In the genomic region with DNA sequence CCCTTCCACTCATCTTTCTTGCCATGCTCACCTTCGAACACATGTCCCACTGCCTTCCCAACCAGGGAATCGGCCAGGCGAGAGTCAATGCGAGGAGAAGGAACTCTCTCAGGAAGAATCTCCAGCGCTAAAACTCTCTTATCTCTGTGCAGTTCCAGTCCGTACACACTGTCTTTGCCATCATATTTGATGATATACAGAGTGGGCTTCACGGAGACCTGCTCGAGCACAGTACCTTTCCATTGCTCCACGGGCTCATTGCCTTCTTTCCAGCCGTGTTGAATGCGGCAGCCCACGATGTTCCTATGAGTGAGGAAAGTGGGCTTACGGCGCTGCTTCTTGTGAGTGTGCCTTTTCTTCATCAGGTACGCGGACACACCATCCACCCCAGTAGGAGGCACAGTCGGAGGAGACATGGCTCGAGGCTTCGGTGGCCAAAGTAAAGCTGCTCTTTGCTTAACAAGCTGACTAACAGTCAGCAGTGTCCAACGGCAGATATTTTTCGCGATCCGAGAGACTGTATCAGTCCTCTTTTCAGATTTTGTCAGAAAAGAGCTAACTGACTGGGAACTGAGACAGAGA, we compare ENCODE assay signal across 8 mouse cellular contexts. TPM values are rescaled to one million over a fixed set of nuclear protein-coding genes. Genes with fewer than 3 reads are reported as not detected.
DNase-seq lines count a peak whose midpoint lies in the region; ATAC-seq and TF ChIP-seq lines count a peak whose summit lies in the region.

No protein-coding gene starts in this region.

- peak; percentile 5 to 16 for DNase-seq in layer of hippocampus, postnatal 10 days (ENCODE audit: low spot score in 2 of 2)
- DNase-seq in layer of hippocampus, adult 18-20 months (ENCODE audit: low spot score in 2 of 2), result no peak
- DNase-seq in G1E (ENCODE audit: low spot score), result no peak
- peak; percentile 10 for DNase-seq in embryonic facial prominence, embryonic 14.5 days (ENCODE audit: low spot score)
- peak; percentile 17 for DNase-seq in hindbrain, postnatal 0 days (ENCODE audit: low spot score)
- peak; percentile 9 for DNase-seq in lung, postnatal 0 days (ENCODE audit: low spot score)
- DNase-seq in testis, postnatal 10 days (ENCODE audit: low spot score), result peak; percentile 42
- no peak for DNase-seq in adrenal gland, postnatal 14 days

- H3K27ac ChIP-seq in embryonic facial prominence, embryonic 14.5 days (replicated peaks; ENCODE audit: low read depth, low read length), result peak overlapping the region; percentile 96
- peak overlapping the region; percentile 86 for H3K27ac ChIP-seq in hindbrain, postnatal 0 days
- H3K27ac ChIP-seq in lung, postnatal 0 days (ENCODE audit: low read length), result peak overlapping the region; percentile 77

- H3K9me3 ChIP-seq in G1E (replicated peaks), result no peaks in the 10 kb centered on the region
- H3K9me3 ChIP-seq in embryonic facial prominence, embryonic 14.5 days (ENCODE audit: control insufficient read depth, low read length), result no peaks in the 10 kb centered on the region
- no peaks in the 10 kb centered on the region for H3K9me3 ChIP-seq in hindbrain, postnatal 0 days (ENCODE audit: low read length)
- H3K9me3 ChIP-seq in lung, postnatal 0 days (ENCODE audit: low read length), result no peaks in the 10 kb centered on the region

- 27% methylated on average over 23 of the region's 23 CpGs for WGBS in embryonic facial prominence, embryonic 14.5 days
- WGBS in hindbrain, postnatal 0 days, result 37% methylated on average over 23 of the region's 23 CpGs
- WGBS in lung, postnatal 0 days, result 19% methylated on average over 23 of the region's 23 CpGs

- H3K27me3 ChIP-seq in G1E (ENCODE audit: insufficient read depth, low read length), result peaks cover 7% of the 10 kb centered on the region; the same call in 1 of the 2 replicates
- no peaks in the 10 kb centered on the region; the same call in 1 of the 2 replicates for H3K27me3 ChIP-seq in embryonic facial prominence, embryonic 14.5 days (replicated peaks; ENCODE audit: control insufficient read depth, insufficient read depth, low read length)
- H3K27me3 ChIP-seq in hindbrain, postnatal 0 days (ENCODE audit: insufficient read depth, low read length), result no peaks in the 10 kb centered on the region
- no peaks in the 10 kb centered on the region for H3K27me3 ChIP-seq in lung, postnatal 0 days (replicated peaks; ENCODE audit: insufficient read depth, low read length)

- peak overlapping the region; percentile 66 for H3K9ac ChIP-seq in embryonic facial prominence, embryonic 14.5 days (ENCODE audit: low read depth, low read length)
- peak overlapping the region; percentile 56 for H3K9ac ChIP-seq in hindbrain, postnatal 0 days (replicated peaks; ENCODE audit: low read length)
- H3K9ac ChIP-seq in lung, postnatal 0 days (replicated peaks; ENCODE audit: low read depth), result peak overlapping the region; percentile 24; the same call in 1 of the 2 replicates

- TF ChIP-seq CTCF in G1E (IDR thresholded peaks at IDR 0.05; ENCODE audit: low read depth, low read length), result no peak
- TF ChIP-seq CTCF in hindbrain, postnatal 0 days (IDR thresholded peaks at IDR 0.05; ENCODE audit: low read depth), result no peak; the same call in 1 of the 2 replicates
- no peak for TF ChIP-seq CTCF in lung, postnatal 0 days (IDR thresholded peaks at IDR 0.05)

- no peak for ATAC-seq in G1E (ENCODE audit: extremely low read depth, insufficient number of reproducible peaks, low FRiP score, poor library complexity, severe bottlenecking)
- ATAC-seq in embryonic facial prominence, embryonic 14.5 days (ENCODE audit: low read depth), result peak; percentile 38; the same call in 1 of the 2 replicates
- ATAC-seq in hindbrain, postnatal 0 days, result peak; percentile 32
- peak; percentile 31 for ATAC-seq in lung, postnatal 0 days

- no peak for TF ChIP-seq EP300 in lung, postnatal 0 days (IDR thresholded peaks at IDR 0.05)

- H3K4me3 ChIP-seq in G1E (ENCODE audit: low read depth, low read length), result peak overlapping the region; percentile 73
- peak overlapping the region; percentile 54 for H3K4me3 ChIP-seq in embryonic facial prominence, embryonic 14.5 days (ENCODE audit: low read depth, low read length)
- peak overlapping the region; percentile 53 for H3K4me3 ChIP-seq in hindbrain, postnatal 0 days (ENCODE audit: low read length)
- peak overlapping the region; percentile 46 for H3K4me3 ChIP-seq in lung, postnatal 0 days (ENCODE audit: low read depth, low read length)

- peaks cover 14% of the 10 kb centered on the region for H3K4me1 ChIP-seq in G1E (ENCODE audit: insufficient read depth, low read depth, low read length)
- no peaks in the 10 kb centered on the region for H3K4me1 ChIP-seq in embryonic facial prominence, embryonic 14.5 days (ENCODE audit: control insufficient read depth, insufficient read depth, low read length)
- no peaks in the 10 kb centered on the region for H3K4me1 ChIP-seq in hindbrain, postnatal 0 days (ENCODE audit: insufficient read depth, low read length)
- no peaks in the 10 kb centered on the region for H3K4me1 ChIP-seq in lung, postnatal 0 days (ENCODE audit: insufficient read depth, low read depth, low read length)

- H3K4me2 ChIP-seq in embryonic facial prominence, embryonic 14.5 days (ENCODE audit: low read depth, low read length), result peak overlapping the region; percentile 60
- H3K4me2 ChIP-seq in hindbrain, postnatal 0 days (ENCODE audit: low read depth, low read length), result peak overlapping the region; percentile 64
- H3K4me2 ChIP-seq in lung, postnatal 0 days (replicated peaks; ENCODE audit: low read depth, low read length), result peak overlapping the region; percentile 63

- H3K36me3 ChIP-seq in G1E (replicated peaks), result no peaks in the 10 kb centered on the region
- H3K36me3 ChIP-seq in embryonic facial prominence, embryonic 14.5 days (ENCODE audit: control insufficient read depth, insufficient read depth, low read length), result no peaks in the 10 kb centered on the region
- H3K36me3 ChIP-seq in hindbrain, postnatal 0 days (ENCODE audit: insufficient read depth, low read length), result no peaks in the 10 kb centered on the region
- no peaks in the 10 kb centered on the region for H3K36me3 ChIP-seq in lung, postnatal 0 days (ENCODE audit: insufficient read depth, low read length)

RNA-seq across cellular contexts. Expression of a gene that starts 0.6 kb away (rescaled TPM):
- total RNA-seq in layer of hippocampus, postnatal 10 days (2021), result 1 to 10 TPM; 1.1 to 1.4 TPM
- total RNA-seq in layer of hippocampus, adult 18-20 months (2021), result under 1 TPM; 0.50 to 0.51 TPM
- total RNA-seq in G1E (2014; fragmentation: Nextera tagmentation) (2.1 and 2.2 TPM in 2 replicates), G1E (2017) (0.93 and 0.98 TPM in 2 replicates)
- 0.02 and 0.03 TPM in 2 replicates for polyA plus RNA-seq in G1E (2012)
- polyA plus RNA-seq in embryonic facial prominence, embryonic 14.5 days (2014; fragmentation: Nextera tagmentation; extraction: Ambion mirVana), result 12.9 and 13.7 TPM in 2 replicates
- total RNA-seq in hindbrain, postnatal 0 days (2014; rRNA removed), result 3.9 and 5.1 TPM in 2 replicates
- 3.4 and 3.5 TPM in 2 replicates for polyA plus RNA-seq in hindbrain, postnatal 0 days (2015; fragmentation: Nextera tagmentation; extraction: Ambion mirVana)
- polyA plus RNA-seq in lung, postnatal 0 days (2015; fragmentation: Nextera tagmentation; extraction: Ambion mirVana), result 4.6 and 5.5 TPM in 2 replicates
- total RNA-seq in adrenal gland, postnatal 14 days (2021), result 2.4 and 2.7 TPM in 2 replicates

Comparison
In these comparisons a context has a peak if more than half of its experiments do, and no peak if none do; other contexts are left out.
1. DNase-seq: peak in layer of hippocampus, postnatal 10 days (2 of 2), embryonic facial prominence, embryonic 14.5 days (single experiment), hindbrain, postnatal 0 days (single experiment), lung, postnatal 0 days (single experiment) and testis, postnatal 10 days (single experiment); none in layer of hippocampus, adult 18-20 months (0 of 2), G1E (single experiment) and adrenal gland, postnatal 14 days (single experiment).
2. Peak in every context shown above with its lines, with median percentiles within 50 percentile points of each other: H3K4me3 ChIP-seq, H3K27ac ChIP-seq, H3K4me2 ChIP-seq and H3K9ac ChIP-seq.